Mouse (Mus musculus) forebrain, embryonic 10.5 days (tissue): ENCODE results near the gene Kcnj5. TPM values are rescaled to one million over a fixed set of nuclear protein-coding genes. Genes with fewer than 3 reads are reported as not detected.

Experiments
- polyA plus RNA-seq: library from polyadenylated mRNA; unstranded; fragments of >200 nt; fragmentation: Nextera tagmentation; extraction: Ambion mirVana; gene quantifications from 2 replicates; pipeline ENCODE4 v1.2.1, GENCODE M21; 2016

Gene Kcnj5
- polyA plus RNA-seq, 1 experiment from 2014 or later: 0.73 TPM

Other genes with a start within 250 kb of the Kcnj5 start
- 3.6 and 4.5 TPM in 2 replicates for gene Arhgap32, start 228.2 kb downstream of the Kcnj5 start, polyA plus RNA-seq
- not detected in 2 replicates for gene Kcnj1, start 28.1 kb upstream of the Kcnj5 start, polyA plus RNA-seq
- gene Fli1, start 198.5 kb upstream of the Kcnj5 start, polyA plus RNA-seq: 22.5 and 24.5 TPM in 2 replicates